8 mouse cellular contexts compared by ENCODE assay signal in genomic region chr16:85899301-85899721, GRCm38 (mm10). TPM values are rescaled to one million over a fixed set of nuclear protein-coding genes. Genes with fewer than 3 reads are reported as not detected.
DNase-seq lines count a peak whose midpoint lies in the region; ATAC-seq lines count a peak whose summit lies in the region.

No protein-coding gene starts in this region.

- no peaks in the 10 kb centered on the region for H3K9me3 ChIP-seq in forebrain, embryonic 11.5 days (ENCODE audit: control insufficient read depth, low read length)
- H3K9me3 ChIP-seq in midbrain, embryonic 10.5 days (replicated peaks) = no peaks in the 10 kb centered on the region
- H3K9me3 ChIP-seq in stomach, embryonic 15.5 days = no peaks in the 10 kb centered on the region

- ATAC-seq in forebrain, embryonic 11.5 days (replicated peaks; ENCODE audit: low FRiP score) = peak; percentile 49
- ATAC-seq in stomach, embryonic 15.5 days (ENCODE audit: insufficient read depth, low FRiP score, low read depth) = 0 out of 2 replicates have a peak, but pooled peaks have one; percentile 59
- ATAC-seq in erythroblast, adult 5-6 weeks (replicated peaks; ENCODE audit: low FRiP score, poor library complexity, severe bottlenecking) = no peak

- H3K4me3 ChIP-seq in forebrain, embryonic 11.5 days (ENCODE audit: low read depth, low read length) = peak overlapping the region; percentile 54
- peak overlapping the region; percentile 64 for H3K4me3 ChIP-seq in midbrain, embryonic 10.5 days
- peak overlapping the region; percentile 55 for H3K4me3 ChIP-seq in stomach, embryonic 15.5 days (replicated peaks)

- intact Hi-C loops in left cerebral cortex, postnatal 4 days (cut with DNase I) = no loop called here

- H3K27ac ChIP-seq in forebrain, embryonic 11.5 days (ENCODE audit: low read depth, low read length) = no peak overlapping the region
- H3K27ac ChIP-seq in midbrain, embryonic 10.5 days (replicated peaks) = peak overlapping the region; percentile 81
- no peak overlapping the region for H3K27ac ChIP-seq in stomach, embryonic 15.5 days

- H3K4me2 ChIP-seq in forebrain, embryonic 11.5 days (ENCODE audit: low read depth, low read length, severe bottlenecking) = peak overlapping the region; percentile 96
- H3K4me2 ChIP-seq in stomach, embryonic 15.5 days = peak overlapping the region; percentile 88

- peaks cover 8% of the 10 kb centered on the region for H3K27me3 ChIP-seq in forebrain, embryonic 11.5 days (ENCODE audit: control insufficient read depth, insufficient read depth, low read length)
- H3K27me3 ChIP-seq in midbrain, embryonic 10.5 days (ENCODE audit: low read depth, poor library complexity, severe bottlenecking) = peaks cover 45% of the 10 kb centered on the region
- peaks cover 4% of the 10 kb centered on the region; the same call in 1 of the 2 replicates for H3K27me3 ChIP-seq in stomach, embryonic 15.5 days (replicated peaks)

- WGBS in forebrain, embryonic 11.5 days = 22% methylated on average over 25 of the region's 25 CpGs
- 16% methylated on average over 25 of the region's 25 CpGs for WGBS in midbrain, embryonic 10.5 days
- 24% methylated on average over 25 of the region's 25 CpGs for WGBS in stomach, embryonic 15.5 days

- peak; percentile 12 for DNase-seq in ovary, postnatal 10 days (ENCODE audit: low spot score)
- no peak for DNase-seq in ovary, adult 18-20 months (ENCODE audit: low spot score)
- peak; percentile 72 for DNase-seq in forebrain, embryonic 11.5 days (ENCODE audit: low spot score)
- DNase-seq in heart, postnatal 4 days = peak; percentile 54
- DNase-seq in left cerebral cortex, postnatal 4 days = peak; percentile 45
- DNase-seq in midbrain, embryonic 10.5 days (ENCODE audit: low spot score) = peak; percentile 48

- no peaks in the 10 kb centered on the region for H3K36me3 ChIP-seq in forebrain, embryonic 11.5 days (ENCODE audit: control insufficient read depth, insufficient read depth, low read length)
- H3K36me3 ChIP-seq in midbrain, embryonic 10.5 days = no peaks in the 10 kb centered on the region
- H3K36me3 ChIP-seq in stomach, embryonic 15.5 days = no peaks in the 10 kb centered on the region

- peaks cover 4% of the 10 kb centered on the region; the same call in 1 of the 2 replicates for H3K4me1 ChIP-seq in forebrain, embryonic 11.5 days (replicated peaks; ENCODE audit: control insufficient read depth, insufficient read depth, low read length)
- H3K4me1 ChIP-seq in midbrain, embryonic 10.5 days = peaks cover 24% of the 10 kb centered on the region
- H3K4me1 ChIP-seq in stomach, embryonic 15.5 days = peaks cover 14% of the 10 kb centered on the region; the same call in 1 of the 2 replicates

- peak overlapping the region; percentile 61 for H3K9ac ChIP-seq in forebrain, embryonic 11.5 days (ENCODE audit: low read length)
- no peak overlapping the region for H3K9ac ChIP-seq in stomach, embryonic 15.5 days

RNA-seq across cellular contexts. Expression of gene Adamts5, which starts 2.3 kb away (rescaled TPM):
- 0.72 and 0.85 TPM in 2 replicates for polyA plus RNA-seq in forebrain, embryonic 11.5 days (2014; fragmentation: Nextera tagmentation; extraction: Ambion mirVana)
- total RNA-seq in heart, postnatal 4 days (2021) = 10 to 100 TPM; 10.2 to 10.6 TPM
- total RNA-seq in left cerebral cortex, postnatal 4 days (2021) = 1 to 10 TPM; 2.0 to 2.5 TPM
- polyA plus RNA-seq in midbrain, embryonic 10.5 days (2016; fragmentation: Nextera tagmentation; extraction: Ambion mirVana) = 1.1 and 1.4 TPM in 2 replicates
- 3.9 and 4.0 TPM in 2 replicates for polyA plus RNA-seq in stomach, embryonic 15.5 days (2015; fragmentation: Nextera tagmentation; extraction: Ambion mirVana)
- not detected in 2 replicates for total RNA-seq in erythroblast, adult 5-6 weeks (2015; ENCODE audit: low replicate concordance)
- total RNA-seq in erythroblast, adult 5-6 weeks (2017; ENCODE audit: low replicate concordance) = not detected in 2 replicates
